Mouse (Mus musculus) midbrain, embryonic 15.5 days (tissue): ENCODE data around the gene Lamp1. TPM values are rescaled to one million over a fixed set of nuclear protein-coding genes. Genes with fewer than 3 reads are reported as not detected.

Experiments used
- ATAC-seq: fragments of 200-750 bp; cut with Nextera tagmentation; replicated peaks from 2 replicates; pipeline ENCODE4 v1.8.0; 2017; ENCODE audit warnings: moderate TSS enrichment
- H3K27ac ChIP-seq: fragments of 300-500 bp; sonication (generic); 2 replicates; pipeline ENCODE4 v1.5.1; 2015; ENCODE audit warnings: mild to moderate bottlenecking, inconsistent platforms
- H3K27me3 ChIP-seq: fragments of 300-500 bp; sonication (generic); replicated peaks from 2 replicates; pipeline ENCODE4 v1.6.1; 2015; ENCODE audit warnings: inconsistent platforms
- H3K36me3 ChIP-seq: fragments of 300-500 bp; sonication (generic); replicated peaks from 2 replicates; pipeline ENCODE4 v1.6.1; 2015; ENCODE audit warnings: inconsistent platforms
- H3K4me1 ChIP-seq: fragments of 300-500 bp; sonication (generic); 2 replicates; pipeline ENCODE4 v1.6.1; 2015; ENCODE audit warnings: inconsistent platforms
- H3K4me2 ChIP-seq: fragments of 300-500 bp; sonication (generic); 2 replicates; pipeline ENCODE4 v1.6.1; 2015; ENCODE audit warnings: inconsistent platforms, mild to moderate bottlenecking, moderate library complexity
- H3K4me3 ChIP-seq: fragments of 300-500 bp; sonication (generic); 2 replicates; pipeline ENCODE4 v1.5.1; 2015; ENCODE audit warnings: mild to moderate bottlenecking, inconsistent platforms
- H3K9ac ChIP-seq: fragments of 300-500 bp; sonication (generic); 2 replicates; pipeline ENCODE4 v1.6.1; 2015; ENCODE audit warnings: mild to moderate bottlenecking, inconsistent platforms
- H3K9me3 ChIP-seq: fragments of 300-500 bp; sonication (generic); 2 replicates; pipeline ENCODE4 v1.6.1; 2016; ENCODE audit warnings: inconsistent platforms
- WGBS: fragments of 180-500 bp; shearing (Covaris S2); methylation state at CpG from one replicate; pipeline ENCODE4 v1.1.7; 2015; ENCODE audit warnings: mixed read lengths; 5-methylcytosine and 5-hydroxymethylcytosine counted together
- polyA plus RNA-seq: library from polyadenylated mRNA; unstranded; fragments of >200 nt; fragmentation: Nextera tagmentation; extraction: Ambion mirVana; gene quantifications from 2 replicates; pipeline ENCODE4 v1.2.1, GENCODE M21; 2015

Gene Lamp1
- polyA plus RNA-seq, 1 experiment from 2014 or later: 259 TPM

DNA sequence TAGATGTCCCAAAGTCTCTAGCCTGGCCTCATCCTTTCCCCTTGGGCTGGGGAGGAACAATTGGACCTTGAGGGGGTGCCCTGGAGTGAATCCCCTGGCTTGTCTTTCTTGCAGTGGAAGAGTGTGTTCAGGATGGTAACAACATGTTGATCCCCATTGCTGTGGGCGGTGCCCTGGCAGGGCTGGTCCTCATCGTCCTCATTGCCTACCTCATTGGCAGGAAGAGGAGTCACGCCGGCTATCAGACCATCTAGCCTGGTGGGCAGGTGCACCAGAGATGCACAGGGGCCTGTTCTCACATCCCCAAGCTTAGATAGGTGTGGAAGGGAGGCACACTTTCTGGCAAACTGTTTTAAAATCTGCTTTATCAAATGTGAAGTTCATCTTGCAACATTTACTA, 15.3 kb downstream of the Lamp1 start:
- Histone ChIP-seq H3K4me2 (no peak overlapping the region), H3K9ac (no peak overlapping the region), H3K27me3 (no peaks in the 10 kb centered on the region), H3K27ac (no peak overlapping the region), H3K9me3 (no peaks in the 10 kb centered on the region), H3K4me3 (no peak overlapping the region), H3K36me3 (peaks cover 54% of the 10 kb centered on the region), H3K4me1 (no peaks in the 10 kb centered on the region)
- ATAC-seq: no peak
- 93% methylated on average over 4 of the region's 4 CpGs for WGBS

DNA sequence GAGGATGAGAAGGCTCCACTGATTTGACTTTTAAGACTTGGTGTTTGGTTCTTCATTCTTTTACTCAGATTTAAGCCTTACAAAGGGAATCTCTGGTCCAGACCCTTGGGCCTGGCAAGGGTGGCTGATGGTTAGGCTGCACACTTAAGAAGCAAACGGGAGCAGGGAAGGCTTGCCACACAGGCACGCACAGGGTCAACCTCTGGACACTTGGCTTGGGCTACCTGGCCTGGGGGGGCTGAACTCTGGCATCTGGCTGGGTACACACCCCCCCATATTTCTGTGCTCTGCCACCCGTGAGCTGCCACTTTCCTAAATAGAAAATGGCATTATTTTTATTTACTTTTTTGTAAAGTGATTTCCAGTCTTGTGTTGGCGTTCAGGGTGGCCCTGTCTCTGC, 15.8 kb downstream of the Lamp1 start:
- no peak overlapping the region for H3K9ac ChIP-seq
- peaks cover 53% of the 10 kb centered on the region for H3K36me3 ChIP-seq
- no peak overlapping the region for H3K4me3 ChIP-seq
- H3K4me2 ChIP-seq: no peak overlapping the region
- WGBS: 94% methylated on average over 4 of the region's 4 CpGs
- no peaks in the 10 kb centered on the region for H3K27me3 ChIP-seq
- no peaks in the 10 kb centered on the region for H3K4me1 ChIP-seq
- H3K9me3 ChIP-seq: no peaks in the 10 kb centered on the region
- no peak overlapping the region for H3K27ac ChIP-seq
- no peak for ATAC-seq

DNA sequence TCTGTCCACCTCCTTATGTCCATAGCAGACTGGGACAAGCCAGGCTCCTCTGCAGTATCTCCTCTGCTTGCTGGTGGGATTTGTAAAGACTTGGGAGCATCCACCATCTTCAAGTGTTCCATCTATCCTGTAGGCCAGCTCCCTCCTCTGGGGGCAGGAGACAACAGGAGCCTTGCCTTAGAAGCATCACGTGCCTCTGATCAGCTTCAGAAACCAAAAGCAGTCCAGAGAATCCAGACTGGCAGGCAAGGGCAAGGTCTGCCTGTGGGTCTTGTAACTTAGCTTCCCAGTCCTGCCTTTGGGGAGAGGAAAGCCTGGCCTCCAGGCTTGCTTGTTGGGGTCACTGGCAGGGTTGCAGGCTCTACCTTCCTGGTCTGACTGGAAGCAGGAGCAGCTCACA, 16.7 kb downstream of the Lamp1 start:
- Histone ChIP-seq H3K4me3 (no peak overlapping the region), H3K4me2 (no peak overlapping the region), H3K27ac (no peak overlapping the region), H3K9ac (no peak overlapping the region), H3K9me3 (no peaks in the 10 kb centered on the region), H3K27me3 (no peaks in the 10 kb centered on the region), H3K36me3 (peaks cover 53% of the 10 kb centered on the region), H3K4me1 (no peaks in the 10 kb centered on the region)
- ATAC-seq: no peak
- whole genome bisulfite sequencing: 79% methylated on average over 1 of the region's 1 CpGs

DNA sequence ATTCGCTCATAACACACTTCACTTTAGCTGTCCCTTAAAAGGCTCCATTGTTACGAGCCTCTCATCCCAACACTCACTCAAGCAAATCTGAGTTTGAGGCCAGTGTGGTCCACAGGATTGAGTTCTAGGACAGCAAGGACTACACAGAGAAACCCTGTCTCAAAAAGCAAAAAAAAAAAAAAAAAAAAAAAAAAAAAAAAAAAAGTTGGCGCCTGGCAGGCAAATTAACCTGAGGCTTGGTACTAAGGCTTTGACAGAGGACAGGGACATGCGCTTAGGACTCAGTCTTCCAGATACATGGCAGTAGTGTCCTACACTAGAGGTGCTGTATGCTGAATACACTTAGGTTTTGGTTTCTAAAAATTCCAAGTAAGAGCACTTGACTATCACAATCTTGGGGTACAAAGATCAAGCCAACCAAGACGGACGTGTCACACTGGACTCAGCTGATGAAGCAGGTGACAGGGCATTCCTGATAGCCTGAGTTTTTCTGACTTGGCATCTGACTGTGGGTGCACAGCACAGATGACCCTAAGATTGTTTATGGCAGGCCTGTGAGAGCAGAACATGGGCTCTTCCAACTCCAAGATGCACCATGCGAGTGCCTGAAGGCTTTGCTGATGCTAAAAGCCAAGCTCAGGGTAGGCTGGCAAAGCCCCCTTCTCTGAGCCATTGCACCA, 18.4 kb downstream of the Lamp1 start:
- WGBS: 94% methylated on average over 7 of the region's 7 CpGs
- no peaks in the 10 kb centered on the region for H3K27me3 ChIP-seq

DNA sequence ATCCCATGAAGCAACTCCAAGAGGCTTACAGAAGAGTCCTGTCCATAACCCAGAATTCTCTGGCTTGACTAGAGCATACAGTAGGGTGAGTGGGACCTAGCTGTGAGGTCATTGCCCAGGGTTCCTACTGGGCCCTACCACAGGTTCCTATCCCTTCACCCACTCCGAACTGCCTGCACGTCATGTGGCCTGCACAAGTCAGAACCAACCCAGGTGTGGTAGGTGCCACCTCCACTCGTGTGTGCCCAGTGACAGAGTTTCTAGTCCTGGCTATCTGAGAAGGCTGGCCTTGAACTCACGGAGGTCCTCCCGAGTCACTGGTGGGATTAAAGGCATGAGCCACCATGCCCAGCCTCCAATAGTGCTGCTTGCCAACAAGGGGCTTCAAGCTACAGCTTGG, 19.2 kb downstream of the Lamp1 start:
- Histone ChIP-seq H3K9ac (no peak overlapping the region), H3K9me3 (no peaks in the 10 kb centered on the region), H3K4me2 (no peak overlapping the region), H3K36me3 (peaks cover 33% of the 10 kb centered on the region), H3K27me3 (no peaks in the 10 kb centered on the region), H3K4me1 (no peaks in the 10 kb centered on the region), H3K4me3 (no peak overlapping the region), H3K27ac (no peak overlapping the region)
- 91% methylated on average over 5 of the region's 5 CpGs for WGBS
- ATAC-seq: no peak

More for the DNA sequence above, 18.4 kb downstream of the Lamp1 start:
- H3K27ac ChIP-seq: no peak overlapping the region
- H3K4me1 ChIP-seq: no peaks in the 10 kb centered on the region
- no peaks in the 10 kb centered on the region for H3K9me3 ChIP-seq
- H3K4me3 ChIP-seq: no peak overlapping the region
- no peak overlapping the region for H3K4me2 ChIP-seq
- ATAC-seq: no peak
- no peak overlapping the region for H3K9ac ChIP-seq
- peaks cover 41% of the 10 kb centered on the region for H3K36me3 ChIP-seq

DNA sequence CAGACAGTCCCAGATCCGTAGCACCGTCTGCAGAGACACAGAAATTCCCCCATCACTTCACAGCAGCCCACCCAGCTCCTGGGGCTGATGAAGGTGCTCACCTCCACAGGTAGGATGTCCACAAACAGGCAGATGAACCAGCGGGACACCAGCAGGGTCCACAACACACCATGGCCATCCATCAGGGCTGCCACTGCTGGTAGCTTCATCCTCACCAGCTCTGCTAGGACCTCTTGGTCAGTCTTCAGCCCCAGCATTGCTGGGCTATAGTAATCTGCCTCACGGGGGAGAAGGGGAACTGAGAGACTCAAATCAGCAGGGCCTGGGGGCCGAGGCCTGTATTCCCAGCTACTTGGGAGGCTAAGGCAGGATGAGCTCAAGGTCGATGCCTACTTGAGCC, 20.5 kb downstream of the Lamp1 start:
- ATAC-seq: no peak
- Histone ChIP-seq H3K36me3 (peaks cover 19% of the 10 kb centered on the region), H3K27ac (no peak overlapping the region), H3K9me3 (no peaks in the 10 kb centered on the region), H3K4me1 (no peaks in the 10 kb centered on the region), H3K9ac (no peak overlapping the region), H3K27me3 (no peaks in the 10 kb centered on the region), H3K4me2 (no peak overlapping the region), H3K4me3 (no peak overlapping the region)
- 82% methylated on average over 6 of the region's 6 CpGs for WGBS

DNA sequence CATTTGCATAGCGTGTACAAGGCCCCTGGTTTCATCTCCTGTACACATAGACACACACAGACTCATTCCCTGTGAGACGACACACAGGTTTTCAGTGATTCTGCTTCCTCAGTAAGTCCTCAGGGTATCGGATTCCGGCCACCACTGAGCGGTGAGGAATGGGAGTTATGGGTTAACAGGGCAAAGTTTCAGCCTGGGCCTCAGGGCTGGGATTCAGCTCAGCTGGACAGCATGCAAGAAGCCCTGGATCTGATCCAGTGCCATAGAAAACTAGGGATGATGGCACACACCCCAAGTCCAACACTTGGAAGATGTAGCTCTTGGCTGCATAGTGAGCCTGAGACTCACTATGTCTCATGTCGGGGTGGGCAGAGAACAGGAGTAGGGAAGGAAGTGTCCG, 21.0 kb downstream of the Lamp1 start:
- no peak for ATAC-seq
- WGBS: 84% methylated on average over 7 of the region's 7 CpGs
- Histone ChIP-seq H3K9me3 (no peaks in the 10 kb centered on the region), H3K36me3 (peaks cover 16% of the 10 kb centered on the region), H3K4me2 (no peak overlapping the region), H3K4me1 (no peaks in the 10 kb centered on the region), H3K27me3 (no peaks in the 10 kb centered on the region), H3K27ac (no peak overlapping the region), H3K9ac (no peak overlapping the region), H3K4me3 (no peak overlapping the region)

DNA sequence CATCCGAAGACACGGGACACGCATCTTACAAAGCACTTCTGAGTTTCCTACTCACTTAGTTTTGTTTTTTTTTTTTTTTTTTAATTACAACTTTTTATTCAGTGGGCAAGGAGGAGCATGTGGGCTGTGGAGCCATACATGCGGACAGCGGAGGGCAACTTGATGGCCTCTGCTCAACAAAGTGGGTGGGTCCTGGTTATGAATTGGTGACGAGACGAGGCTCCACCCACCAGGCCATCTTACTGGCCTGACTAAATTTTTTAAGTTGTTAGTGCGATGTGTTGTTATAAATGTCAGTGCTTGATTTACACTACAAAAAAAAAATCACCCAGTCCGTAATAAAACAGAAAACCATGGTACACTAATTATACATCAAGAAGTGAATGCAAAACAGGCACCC, 21.4 kb downstream of the Lamp1 start:
- Histone ChIP-seq H3K4me1 (no peaks in the 10 kb centered on the region), H3K36me3 (peaks cover 13% of the 10 kb centered on the region), H3K4me2 (no peak overlapping the region), H3K4me3 (no peak overlapping the region), H3K27me3 (no peaks in the 10 kb centered on the region), H3K9me3 (no peaks in the 10 kb centered on the region), H3K9ac (no peak overlapping the region), H3K27ac (no peak overlapping the region)
- 92% methylated on average over 9 of the region's 9 CpGs for WGBS
- ATAC-seq: no peak

DNA sequence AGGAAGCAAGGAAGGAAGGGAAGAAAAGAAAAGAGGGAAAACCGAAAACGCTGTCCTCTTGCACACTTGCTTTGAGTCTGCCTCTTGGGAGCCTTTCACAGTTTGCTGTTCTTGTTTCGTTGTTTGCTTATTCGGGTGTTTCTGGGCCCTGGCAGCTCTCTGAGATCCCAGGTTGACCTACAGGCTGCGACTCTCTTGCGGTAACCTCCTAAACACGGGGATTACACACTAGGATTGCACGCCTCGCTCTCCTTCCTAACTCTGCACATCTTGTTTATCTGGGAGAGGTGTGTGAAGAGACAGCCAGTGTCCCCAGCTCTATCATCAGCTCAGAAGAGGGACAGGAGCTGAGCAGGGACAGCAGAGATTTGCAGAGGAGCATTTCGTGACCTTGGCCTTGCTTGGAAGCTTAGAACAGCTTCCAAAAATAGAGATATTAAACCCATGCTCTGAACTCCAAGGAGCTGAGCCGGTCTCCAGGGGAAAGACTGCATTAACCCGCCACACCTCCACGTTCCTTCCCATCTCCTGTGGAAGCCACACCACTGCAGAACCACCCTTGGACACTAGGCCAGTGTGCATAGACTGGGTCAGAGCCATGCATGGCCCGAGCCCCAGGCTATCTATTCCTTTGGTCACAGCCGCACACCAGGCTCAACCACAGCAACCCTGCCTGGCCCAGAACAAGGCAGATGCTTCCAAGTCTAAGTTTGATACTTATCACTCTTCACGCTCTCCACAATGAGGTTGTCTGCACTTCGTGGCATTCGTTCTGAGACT, 22.1 kb downstream of the Lamp1 start:
- no peak overlapping the region for H3K4me2 ChIP-seq
- H3K27ac ChIP-seq: no peak overlapping the region
- H3K9me3 ChIP-seq: no peaks in the 10 kb centered on the region
- no peaks in the 10 kb centered on the region for H3K27me3 ChIP-seq
- H3K4me1 ChIP-seq: no peaks in the 10 kb centered on the region
- H3K4me3 ChIP-seq: no peak overlapping the region
- H3K36me3 ChIP-seq: peaks cover 6% of the 10 kb centered on the region; the same call in 1 of the 2 replicates
- 86% methylated on average over 18 of the region's 18 CpGs for WGBS
- no peak for ATAC-seq
- no peak overlapping the region for H3K9ac ChIP-seq

DNA sequence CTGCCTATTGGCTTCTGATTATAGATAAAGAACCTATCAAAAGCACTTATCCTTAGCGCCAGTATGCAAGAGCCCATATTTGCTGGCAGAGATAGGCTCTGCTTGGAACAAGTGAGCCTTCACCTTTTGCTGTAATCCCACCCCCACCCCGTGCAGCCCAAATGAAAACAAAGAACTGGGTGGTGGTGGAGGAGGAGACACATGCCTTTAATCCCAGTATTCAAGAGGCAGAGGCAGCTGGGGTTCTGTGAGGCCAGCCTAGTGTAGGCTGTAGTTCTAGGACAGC, 22.7 kb downstream of the Lamp1 start:
- Histone ChIP-seq H3K9ac (no peak overlapping the region), H3K4me3 (no peak overlapping the region), H3K4me1 (no peaks in the 10 kb centered on the region), H3K27me3 (no peaks in the 10 kb centered on the region), H3K4me2 (no peak overlapping the region), H3K27ac (no peak overlapping the region), H3K9me3 (no peaks in the 10 kb centered on the region), H3K36me3 (peaks cover under 1% of the 10 kb centered on the region; the same call in 1 of the 2 replicates)
- 42% methylated on average over 2 of the region's 2 CpGs for WGBS
- no peak for ATAC-seq

DNA sequence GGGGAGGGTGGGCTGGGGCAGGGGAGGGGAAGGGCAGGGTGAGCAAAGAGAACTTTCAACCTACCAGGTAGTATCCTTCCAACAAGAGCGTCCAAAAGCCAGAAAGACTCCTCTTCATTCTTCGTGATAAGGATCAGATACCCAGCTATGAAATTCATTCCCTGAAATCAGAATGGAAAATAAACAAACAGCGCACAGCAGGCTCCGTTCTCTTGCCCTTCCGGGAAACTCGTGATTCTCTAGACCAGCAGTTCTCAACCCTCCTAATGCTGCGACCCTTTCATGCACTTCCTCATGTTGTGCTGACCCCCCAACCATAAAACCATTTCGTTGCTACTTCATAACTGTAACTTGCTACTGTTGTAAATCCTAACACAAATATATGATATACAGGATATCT, 27.9 kb downstream of the Lamp1 start:
- no peak for ATAC-seq
- H3K27me3 ChIP-seq: no peaks in the 10 kb centered on the region
- H3K9ac ChIP-seq: no peak overlapping the region
- 84% methylated on average over 8 of the region's 8 CpGs for WGBS
- H3K36me3 ChIP-seq: no peaks in the 10 kb centered on the region
- H3K27ac ChIP-seq: no peak overlapping the region
- H3K4me2 ChIP-seq: no peak overlapping the region
- H3K4me3 ChIP-seq: no peak overlapping the region
- no peaks in the 10 kb centered on the region for H3K9me3 ChIP-seq
- H3K4me1 ChIP-seq: no peaks in the 10 kb centered on the region

DNA sequence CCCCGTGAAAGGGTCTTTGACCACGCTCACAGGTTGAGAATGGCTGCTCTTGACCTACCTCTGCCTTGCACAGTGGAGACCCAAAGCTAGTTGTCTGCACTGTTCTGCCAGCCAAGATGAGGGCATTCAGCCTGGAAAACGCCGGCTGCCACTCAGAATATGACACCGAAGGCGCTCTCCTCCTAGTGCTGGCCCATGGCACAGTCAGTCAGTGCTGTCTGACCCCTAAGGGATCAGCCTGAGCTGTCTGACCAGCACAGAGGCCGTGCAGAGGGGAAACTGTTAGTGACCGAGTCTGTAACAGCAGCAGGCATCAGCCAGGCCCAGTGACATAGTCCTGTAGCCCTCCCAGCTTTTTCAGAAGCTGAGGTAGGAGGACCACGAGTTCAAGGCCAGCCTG, 28.3 kb downstream of the Lamp1 start:
- 83% methylated on average over 9 of the region's 9 CpGs for WGBS
- no peaks in the 10 kb centered on the region for H3K9me3 ChIP-seq
- no peak for ATAC-seq

DNA sequence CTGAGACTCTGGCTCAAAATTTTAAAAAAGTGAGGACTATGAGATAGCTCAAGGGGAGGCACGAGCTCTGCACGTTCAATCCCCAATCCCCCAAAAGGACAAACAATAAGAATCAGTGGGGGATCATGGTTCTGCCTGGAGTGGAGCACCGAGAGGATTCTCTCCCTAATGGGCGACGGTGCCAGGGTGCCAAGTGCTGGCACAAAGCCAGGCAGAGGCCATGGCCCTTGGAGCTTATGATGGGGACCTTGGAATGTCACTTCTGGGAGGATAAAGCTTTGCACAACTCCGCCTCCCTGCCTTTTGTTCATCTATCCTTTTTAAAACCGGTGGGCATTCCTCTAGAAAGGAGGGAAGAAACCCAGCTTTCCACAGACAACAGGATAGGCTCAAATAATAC, 28.7 kb downstream of the Lamp1 start:
- WGBS: 57% methylated on average over 7 of the region's 7 CpGs

More for the DNA sequence above, 28.3 kb downstream of the Lamp1 start:
- Histone ChIP-seq H3K4me2 (no peak overlapping the region), H3K27ac (no peak overlapping the region), H3K27me3 (no peaks in the 10 kb centered on the region), H3K4me1 (no peaks in the 10 kb centered on the region), H3K36me3 (no peaks in the 10 kb centered on the region), H3K4me3 (no peak overlapping the region), H3K9ac (no peak overlapping the region)

More for the DNA sequence above, 28.7 kb downstream of the Lamp1 start:
- Histone ChIP-seq H3K27me3 (no peaks in the 10 kb centered on the region), H3K9me3 (no peaks in the 10 kb centered on the region), H3K4me2 (no peak overlapping the region), H3K9ac (no peak overlapping the region), H3K4me3 (no peak overlapping the region), H3K27ac (no peak overlapping the region), H3K36me3 (no peaks in the 10 kb centered on the region), H3K4me1 (no peaks in the 10 kb centered on the region)
- no peak for ATAC-seq
